Comparison of ENCODE assay signal across 12 mouse cellular contexts in the genomic region with DNA sequence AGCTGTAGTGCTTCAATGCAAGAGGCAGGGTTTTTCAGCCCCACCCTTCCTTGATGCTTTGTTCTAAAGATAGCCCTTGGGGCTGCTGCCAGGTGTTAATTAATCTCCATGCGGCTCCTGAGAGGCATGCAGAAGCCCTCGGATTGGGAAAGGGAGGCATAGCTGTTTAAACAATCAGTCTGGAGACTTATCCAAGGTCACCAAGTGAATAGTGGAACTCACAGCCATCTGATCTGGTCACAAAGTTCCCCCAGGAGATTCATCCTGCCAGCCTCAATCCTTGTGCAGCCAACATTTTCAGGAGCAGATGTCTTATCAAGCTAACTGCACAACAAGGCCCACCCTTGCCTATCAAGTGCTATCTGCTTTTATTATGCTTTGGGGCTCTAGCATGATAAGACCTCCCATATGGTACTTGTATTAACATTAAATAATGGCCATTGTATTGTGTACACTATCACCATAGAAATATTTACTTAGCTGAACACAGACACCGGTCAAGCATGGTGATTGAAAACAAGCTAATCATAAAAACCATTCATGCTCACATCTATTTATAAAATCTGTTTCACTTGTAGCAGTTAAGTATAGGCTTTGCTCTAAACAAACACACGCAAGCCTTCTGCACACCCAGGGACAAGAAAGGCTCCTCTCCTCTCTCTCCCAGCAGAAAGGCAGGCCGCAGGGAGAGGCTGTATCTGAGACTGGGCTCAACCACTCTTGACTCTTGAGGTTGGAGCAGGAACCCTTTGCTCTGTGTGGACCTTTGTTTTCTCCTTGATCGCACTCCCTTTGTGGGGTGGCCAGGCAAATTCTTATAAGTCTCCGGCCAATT.
DNase-seq lines count a peak whose midpoint lies in the region; ATAC-seq and TF ChIP-seq lines count a peak whose summit lies in the region.
"Had no signal": no experiment of that assay in that cellular context is flagged by ENCODE, and none has a peak within 500 bp of the region (broad histone marks: within the 10 kb centered on the region; RNA-seq: fewer than 3 reads in every experiment).

No protein-coding gene starts in this region.

- no peak for ATAC-seq in erythroblast, adult 5-6 weeks (replicated peaks; ENCODE audit: low FRiP score, poor library complexity, severe bottlenecking)
- ATAC-seq: forebrain, embryonic 13.5 days had no signal

- no peak overlapping the region for H3K27ac ChIP-seq in layer of hippocampus, adult 2 months
- H3K27ac ChIP-seq: forebrain, embryonic 13.5 days; liver, embryonic 13.5 days had no signal

- no peak overlapping the region for H3K4me3 ChIP-seq in layer of hippocampus, adult 2 months
- H3K4me3 ChIP-seq: forebrain, embryonic 13.5 days; liver, embryonic 13.5 days had no signal

- DNase-seq in adrenal gland, adult 2 months, result peak; percentile 49
- no peak for DNase-seq in adrenal gland, postnatal 10 days
- peak; percentile 55 for DNase-seq in thymus, postnatal 14 days
- no peak for DNase-seq in thymus, adult 18-20 months
- peak; percentile 70 to 71 for DNase-seq in kidney, postnatal 36 days
- DNase-seq in urinary bladder, postnatal 25 days (ENCODE audit: low spot score), result no peak
- DNase-seq in layer of hippocampus, adult 2 months (ENCODE audit: low spot score in 2 of 2), result no peak
- DNase-seq: cerebellum, postnatal 36 days; liver, embryonic 13.5 days; right cerebral cortex, postnatal 4 days had no signal

- TF ChIP-seq CTCF in layer of hippocampus, adult 2 months (conservative IDR thresholded peaks at IDR 0.05), result no peak

Comparison
In these comparisons a context has a peak if more than half of its experiments do, and no peak if none do; other contexts are left out.
1. DNase-seq: peak in adrenal gland, adult 2 months (single experiment), thymus, postnatal 14 days (single experiment) and kidney, postnatal 36 days (2 of 2); none in adrenal gland, postnatal 10 days (single experiment), thymus, adult 18-20 months (0 of 2), urinary bladder, postnatal 25 days (single experiment) and layer of hippocampus, adult 2 months (0 of 2).